Mouse (Mus musculus): ENCODE data around the gene Gm3415. TPM values are rescaled to one million over a fixed set of nuclear protein-coding genes. Genes with fewer than 3 reads are reported as not detected.
"Not testable (repeated sequence)": the region's sequence is repeated elsewhere in the genome, so short reads cannot be mapped to it uniquely, and the experiment has no call there.

The Gm3415 gene
- not detected in 2 replicates for polyA plus RNA-seq (2016; fragmentation: Nextera tagmentation; extraction: Ambion mirVana)

- H3K27me3 ChIP-seq (replicated peaks; ENCODE audit: low read depth, poor library complexity, severe bottlenecking); H3K27ac ChIP-seq (replicated peaks); DNase-seq (ENCODE audit: low spot score); H3K9me3 ChIP-seq; H3K4me3 ChIP-seq; H3K4me1 ChIP-seq; H3K36me3 ChIP-seq (replicated peaks): not testable (repeated sequence)
- no CpG with 5 or more reads among the region's 3 CpGs for WGBS
Measured at GRCm38 (mm10) chr5:146555836-146556235, at the start of gene Gm3415. Gene Gm3415, plus strand, starts transcription at chr5:146556136.

GRCm38 (mm10) chr5:146513823-146514222, 42.1 kb upstream of the Gm3415 start, which contains the start of gene Gm3402:
Gene Gm3402, plus strand, starts transcription at chr5:146514123.
- not testable (repeated sequence) for H3K27me3 ChIP-seq (replicated peaks; ENCODE audit: low read depth, poor library complexity, severe bottlenecking); H3K27ac ChIP-seq (replicated peaks); H3K36me3 ChIP-seq (replicated peaks); DNase-seq (ENCODE audit: low spot score); H3K4me3 ChIP-seq; H3K9me3 ChIP-seq; H3K4me1 ChIP-seq
- 100% methylated on average over 2 of the region's 5 CpGs for WGBS

GRCm38 (mm10) chr5:146525501-146525900, 30.4 kb upstream of the Gm3415 start, which contains the start of gene Gm3404:
Gene Gm3404, plus strand, starts transcription at chr5:146525801.
- WGBS = 94% methylated on average over 3 of the region's 3 CpGs
- H3K27ac ChIP-seq (replicated peaks); DNase-seq (ENCODE audit: low spot score); H3K4me3 ChIP-seq; H3K36me3 ChIP-seq (replicated peaks); H3K27me3 ChIP-seq (replicated peaks; ENCODE audit: low read depth, poor library complexity, severe bottlenecking); H3K9me3 ChIP-seq; H3K4me1 ChIP-seq: not testable (repeated sequence)

GRCm38 (mm10) chr5:146537347-146537746, 18.6 kb upstream of the Gm3415 start, which contains the start of gene Gm3409:
Gene Gm3409, plus strand, starts transcription at chr5:146537647.
- not testable (repeated sequence) for H3K4me3 ChIP-seq; H3K27ac ChIP-seq (replicated peaks); H3K27me3 ChIP-seq (replicated peaks; ENCODE audit: low read depth, poor library complexity, severe bottlenecking); DNase-seq (ENCODE audit: low spot score); H3K36me3 ChIP-seq (replicated peaks); H3K4me1 ChIP-seq; H3K9me3 ChIP-seq
- 93% methylated on average over 3 of the region's 3 CpGs for WGBS

GRCm38 (mm10) chr5:146564259-146564658, 8.3 kb downstream of the Gm3415 start:
- no peak overlapping the region for H3K27ac ChIP-seq (replicated peaks)
- 82% methylated on average over 1 of the region's 1 CpGs for WGBS
- H3K36me3 ChIP-seq (replicated peaks) = no peaks in the 10 kb centered on the region
- no peaks in the 10 kb centered on the region for H3K4me1 ChIP-seq
- no peaks in the 10 kb centered on the region for H3K27me3 ChIP-seq (replicated peaks; ENCODE audit: low read depth, poor library complexity, severe bottlenecking)
- H3K9me3 ChIP-seq = peaks cover 2% of the 10 kb centered on the region; the same call in 1 of the 2 replicates
- DNase-seq (ENCODE audit: low spot score) = no peak
- no peak overlapping the region for H3K4me3 ChIP-seq

GRCm38 (mm10) chr5:146567054-146567453, 11.1 kb downstream of the Gm3415 start:
- Histone ChIP-seq H3K4me1 (no peaks in the 10 kb centered on the region), H3K4me3 (no peak overlapping the region), H3K27ac (replicated peaks) (no peak overlapping the region), H3K9me3 (peaks cover 2% of the 10 kb centered on the region; the same call in 1 of the 2 replicates), H3K36me3 (replicated peaks) (no peaks in the 10 kb centered on the region), H3K27me3 (replicated peaks; ENCODE audit: low read depth, poor library complexity, severe bottlenecking) (no peaks in the 10 kb centered on the region)
- DNase-seq (ENCODE audit: low spot score) = peak; percentile 65
- WGBS = 59% methylated on average over 4 of the region's 4 CpGs

GRCm38 (mm10) chr5:146570179-146570578, 14.2 kb downstream of the Gm3415 start:
- H3K27ac ChIP-seq (replicated peaks); H3K9me3 ChIP-seq; H3K27me3 ChIP-seq (replicated peaks; ENCODE audit: low read depth, poor library complexity, severe bottlenecking); DNase-seq (ENCODE audit: low spot score); H3K4me1 ChIP-seq; H3K4me3 ChIP-seq; H3K36me3 ChIP-seq (replicated peaks): not testable (repeated sequence)
- 87% methylated on average over 6 of the region's 6 CpGs for WGBS

GRCm38 (mm10) chr5:146571830-146572734, 16.1 kb downstream of the Gm3415 start:
- H3K4me3 ChIP-seq; H3K27ac ChIP-seq (replicated peaks); H3K36me3 ChIP-seq (replicated peaks); H3K27me3 ChIP-seq (replicated peaks; ENCODE audit: low read depth, poor library complexity, severe bottlenecking); H3K9me3 ChIP-seq; H3K4me1 ChIP-seq; DNase-seq (ENCODE audit: low spot score): not testable (repeated sequence)
- 77% methylated on average over 6 of the region's 6 CpGs for WGBS

GRCm38 (mm10) chr5:146572735-146573042, 16.8 kb downstream of the Gm3415 start:
- not testable (repeated sequence) for H3K9me3 ChIP-seq; DNase-seq (ENCODE audit: low spot score); H3K4me3 ChIP-seq; H3K36me3 ChIP-seq (replicated peaks); H3K4me1 ChIP-seq; H3K27me3 ChIP-seq (replicated peaks; ENCODE audit: low read depth, poor library complexity, severe bottlenecking); H3K27ac ChIP-seq (replicated peaks)
- 88% methylated on average over 4 of the region's 4 CpGs for WGBS

GRCm38 (mm10) chr5:146576668-146577067, 20.7 kb downstream of the Gm3415 start:
- H3K36me3 ChIP-seq (replicated peaks) = no peaks in the 10 kb centered on the region
- no peaks in the 10 kb centered on the region for H3K4me1 ChIP-seq
- no peak overlapping the region for H3K4me3 ChIP-seq
- H3K27me3 ChIP-seq (replicated peaks; ENCODE audit: low read depth, poor library complexity, severe bottlenecking) = no peaks in the 10 kb centered on the region
- H3K27ac ChIP-seq (replicated peaks) = no peak overlapping the region
- WGBS = 87% methylated on average over 3 of the region's 3 CpGs
- no peaks in the 10 kb centered on the region for H3K9me3 ChIP-seq
- no peak for DNase-seq (ENCODE audit: low spot score)

- peak; percentile 14 for DNase-seq (ENCODE audit: low spot score)
- peaks cover 64% of the 10 kb centered on the region for H3K27me3 ChIP-seq (replicated peaks; ENCODE audit: low read depth, poor library complexity, severe bottlenecking)
- no peaks in the 10 kb centered on the region for H3K9me3 ChIP-seq
- no peaks in the 10 kb centered on the region for H3K36me3 ChIP-seq (replicated peaks)
- peak overlapping the region; percentile 70 for H3K4me3 ChIP-seq
- peaks cover 21% of the 10 kb centered on the region for H3K4me1 ChIP-seq
- H3K27ac ChIP-seq (replicated peaks) = no peak overlapping the region
- WGBS = 11% methylated on average over 10 of the region's 10 CpGs
Measured at GRCm38 (mm10) chr5:146584156-146584477, 28.2 kb downstream of the Gm3415 start.

GRCm38 (mm10) chr5:146584478-146585306, 28.8 kb downstream of the Gm3415 start, which contains the start of gene Gpr12:
Gene Gpr12, minus strand, starts transcription at chr5:146585239.
- peaks cover 70% of the 10 kb centered on the region for H3K27me3 ChIP-seq (replicated peaks; ENCODE audit: low read depth, poor library complexity, severe bottlenecking)
- no peaks in the 10 kb centered on the region for H3K9me3 ChIP-seq
- WGBS = under 1% methylated on average over 64 of the region's 64 CpGs
- peak within 1 kb of the TSS; percentile 45; the same call in 1 of the 2 replicates for H3K27ac ChIP-seq (replicated peaks)
- no peaks in the 10 kb centered on the region for H3K36me3 ChIP-seq (replicated peaks)
- DNase-seq (ENCODE audit: low spot score) = peak; percentile 56
- peak within 1 kb of the TSS; percentile 70 for H3K4me3 ChIP-seq
- peaks cover 21% of the 10 kb centered on the region for H3K4me1 ChIP-seq

Measured in embryonic facial prominence, embryonic 10.5 days (tissue).